Mouse (Mus musculus): ENCODE measurements around the gene Rbm46.

The Rbm46 gene

DNA sequence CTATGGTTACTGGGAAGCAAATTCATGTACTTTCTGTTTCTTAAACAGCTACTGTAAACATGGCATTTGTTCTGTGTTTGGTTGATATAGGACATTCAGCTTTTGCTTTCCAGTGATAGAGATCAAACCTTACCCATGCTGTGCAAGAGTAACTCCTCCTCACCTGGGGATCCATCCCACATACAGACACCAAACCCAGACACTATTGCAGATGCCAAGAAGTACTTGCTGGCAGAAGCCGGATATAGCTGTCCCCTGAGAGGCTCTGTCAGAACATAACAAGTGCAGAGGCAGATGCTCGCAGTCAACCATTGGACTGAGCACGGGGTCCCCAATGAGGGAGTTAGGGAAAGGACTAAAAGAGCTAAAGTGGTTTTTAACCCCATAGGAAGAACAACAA, 84.6 kb downstream of the Rbm46 start:
- DNase-seq (ENCODE audit: low read depth in 2 of 2, low spot score in 2 of 2), result no peak

Data from CD8-positive naive resting alpha-beta T cell, adult 2 months (primary cell).